Mouse (Mus musculus) splenic B cell, adult 2 months (primary cell): ENCODE results near the gene H2-T22.
A peak's percentile ranks its signal among the peaks of the same experiment; 100 is the strongest.
"Not testable (repeated sequence)": the region's sequence is repeated elsewhere in the genome, so short reads cannot be mapped to it uniquely, and the experiment has no call there.

ENCODE experiments used
- DNase-seq: peaks from one replicate; pipeline ENCODE4 v3.0.0-alpha.2; 2011; ENCODE audit warnings: low read depth, low spot score
- H3K27me3 ChIP-seq: 2 replicates; pipeline ENCODE4 v1.6.1; 2012; ENCODE audit warnings: mild to moderate bottlenecking, low read length, moderate library complexity, mixed read lengths; ENCODE audit not compliant: control insufficient read depth, poor library complexity, insufficient read depth, severe bottlenecking
- H3K36me3 ChIP-seq: 2 replicates; pipeline ENCODE4 v1.6.1; 2012; ENCODE audit warnings: mild to moderate bottlenecking, low read length, moderate library complexity, mixed read lengths; ENCODE audit not compliant: control insufficient read depth, poor library complexity, insufficient read depth, severe bottlenecking

The H2-T22 gene

GRCm38 (mm10) chr17:36042610-36043169 lies at the start of gene H2-T22, which contains the start of gene Gm6034:
Gene H2-T22 (minus strand): TSS chr17:36042747.
Gene Gm6034 (plus strand): TSS chr17:36042961.
- not testable (repeated sequence) for H3K27me3 ChIP-seq, H3K36me3 ChIP-seq
- DNase-seq: peak; percentile 95

GRCm38 (mm10) chr17:36091933-36092332 lies 49.4 kb upstream of the H2-T22 start:
- not testable (repeated sequence) for H3K27me3 ChIP-seq, H3K36me3 ChIP-seq, DNase-seq

- H3K27me3 ChIP-seq, H3K36me3 ChIP-seq: not testable (repeated sequence)
Measured at GRCm38 (mm10) chr17:36085976-36086375, 43.4 kb upstream of the H2-T22 start.

GRCm38 (mm10) chr17:36083870-36084451 lies 41.4 kb upstream of the H2-T22 start:
- peak; percentile 22 for DNase-seq
- H3K36me3 ChIP-seq: no peaks in the 10 kb centered on the region
- peaks cover 3% of the 10 kb centered on the region; the same call in 1 of the 2 replicates for H3K27me3 ChIP-seq

More at GRCm38 (mm10) chr17:36085976-36086375, 43.4 kb upstream of the H2-T22 start:
- DNase-seq: not testable (repeated sequence)

- DNase-seq: peak; percentile 55
- H3K36me3 ChIP-seq: no peaks in the 10 kb centered on the region
- peaks cover 3% of the 10 kb centered on the region; the same call in 1 of the 2 replicates for H3K27me3 ChIP-seq
Measured at GRCm38 (mm10) chr17:36083266-36083869, 40.8 kb upstream of the H2-T22 start.

GRCm38 (mm10) chr17:36082519-36083232 lies 40.1 kb upstream of the H2-T22 start:
- not testable (repeated sequence) for H3K36me3 ChIP-seq, H3K27me3 ChIP-seq, DNase-seq

- H3K27me3 ChIP-seq, H3K36me3 ChIP-seq, DNase-seq: not testable (repeated sequence)
Measured at GRCm38 (mm10) chr17:36081901-36082300, 39.4 kb upstream of the H2-T22 start.

GRCm38 (mm10) chr17:36060829-36061228 lies 18.3 kb upstream of the H2-T22 start:
- no peaks in the 10 kb centered on the region for H3K36me3 ChIP-seq
- no peaks in the 10 kb centered on the region for H3K27me3 ChIP-seq
- peak; percentile 93 for DNase-seq

- H3K36me3 ChIP-seq, H3K27me3 ChIP-seq, DNase-seq: not testable (repeated sequence)
Measured at GRCm38 (mm10) chr17:36058362-36058761, 15.8 kb upstream of the H2-T22 start, which contains the start of gene Gm11127. Gene Gm11127 (minus strand): TSS chr17:36058371.

GRCm38 (mm10) chr17:36057927-36058326 lies 15.4 kb upstream of the H2-T22 start:
- DNase-seq, H3K27me3 ChIP-seq, H3K36me3 ChIP-seq: not testable (repeated sequence)

- H3K27me3 ChIP-seq: no peaks in the 10 kb centered on the region
- no peaks in the 10 kb centered on the region for H3K36me3 ChIP-seq
- DNase-seq: no peak
Measured at GRCm38 (mm10) chr17:36043286-36043685, 739 bp upstream of the H2-T22 start.

- not testable (repeated sequence) for H3K27me3 ChIP-seq, H3K36me3 ChIP-seq, DNase-seq
Measured at GRCm38 (mm10) chr17:36042055-36042454, 492 bp downstream of the H2-T22 start.

- DNase-seq, H3K36me3 ChIP-seq, H3K27me3 ChIP-seq: not testable (repeated sequence)
Measured at GRCm38 (mm10) chr17:36040604-36041003, 1.9 kb downstream of the H2-T22 start.

- not testable (repeated sequence) for H3K36me3 ChIP-seq, DNase-seq, H3K27me3 ChIP-seq
Measured at GRCm38 (mm10) chr17:36036126-36036525, 6.4 kb downstream of the H2-T22 start.
